Mouse (Mus musculus) heart, postnatal 4 days (tissue): Measurements from ENCODE around the gene March1. TPM values are rescaled to one million over a fixed set of nuclear protein-coding genes. Genes with fewer than 3 reads are reported as not detected.
A peak's percentile ranks its signal among the peaks of the same experiment; 100 is the strongest.

Experiments
- DNase-seq: peaks from one replicate; pipeline ENCODE4 v3.0.0; 2021
- total RNA-seq, 2 experiments: library from RNA; stranded (reverse); gene quantifications; 2 replicates each; pipeline ENCODE4 v1.2.3; 2021

The March1 gene
- under 1 TPM; 0.50 to 0.52 TPM for total RNA-seq

DNA sequence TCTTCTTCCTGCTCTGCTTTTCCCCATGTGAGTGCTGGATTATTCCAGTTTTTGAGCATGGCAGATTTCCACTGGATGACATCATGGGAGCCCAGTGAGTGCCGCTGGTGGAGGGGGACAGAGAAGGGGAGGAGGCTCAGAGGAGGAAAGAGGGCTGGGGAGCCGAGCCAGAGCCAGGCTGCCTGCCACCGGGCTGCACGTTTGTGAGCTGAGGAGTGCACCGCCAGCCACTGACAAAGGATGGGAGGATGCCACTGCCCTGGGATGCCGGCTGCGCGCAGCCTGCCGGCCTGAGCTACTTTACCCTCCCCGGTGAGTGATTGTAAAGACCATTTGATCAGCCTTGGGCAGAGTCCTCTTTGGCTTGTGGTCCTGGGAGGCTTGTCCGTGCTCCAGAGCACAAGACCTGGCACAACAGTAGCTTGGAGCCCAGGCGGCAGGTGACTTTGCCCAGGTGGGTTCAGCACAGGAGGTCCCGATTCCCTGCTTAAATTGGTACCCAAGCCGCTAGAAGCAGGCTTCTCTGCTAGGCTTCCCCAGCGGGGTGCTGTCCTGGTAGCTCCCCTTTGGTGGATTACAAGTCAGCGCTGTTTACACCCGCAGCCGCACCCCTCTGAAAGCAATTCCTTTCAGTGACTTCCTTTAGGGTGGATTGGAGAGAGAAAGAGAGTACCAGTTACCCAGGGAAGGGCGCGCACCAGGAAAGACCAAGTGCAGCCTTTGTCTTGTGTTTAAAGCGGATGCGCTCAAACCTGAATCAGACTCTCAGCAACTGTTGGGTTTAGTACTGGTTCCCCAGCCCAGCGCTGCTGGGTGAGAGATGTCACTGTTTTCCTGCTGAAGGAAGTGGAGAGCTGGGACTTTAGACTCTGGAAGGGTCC lies at the start of gene March1:
Gene March1 (plus strand): TSS at position 30 of the 881 bp plus-strand sequence.
- DNase-seq, result peak; percentile 13

DNA sequence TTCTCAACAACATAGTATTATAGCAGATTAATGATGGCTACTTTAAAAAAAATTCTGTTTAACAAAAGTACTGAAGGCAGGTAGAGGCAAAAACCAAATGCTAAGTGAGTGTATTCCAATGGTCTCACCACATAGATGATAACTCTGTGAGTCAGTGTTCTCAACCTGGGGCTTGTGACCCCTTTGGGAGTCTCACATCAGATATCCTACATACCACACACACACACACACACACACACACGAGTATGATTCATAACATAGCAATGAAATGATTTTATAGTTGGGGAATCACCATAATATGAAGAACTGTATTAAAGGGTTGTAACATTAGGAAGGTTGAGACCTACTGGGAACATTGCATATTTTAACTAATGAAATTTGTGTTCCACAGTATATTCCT lies 30.8 kb upstream of the March1 start:
- DNase-seq, result no peak

DNA sequence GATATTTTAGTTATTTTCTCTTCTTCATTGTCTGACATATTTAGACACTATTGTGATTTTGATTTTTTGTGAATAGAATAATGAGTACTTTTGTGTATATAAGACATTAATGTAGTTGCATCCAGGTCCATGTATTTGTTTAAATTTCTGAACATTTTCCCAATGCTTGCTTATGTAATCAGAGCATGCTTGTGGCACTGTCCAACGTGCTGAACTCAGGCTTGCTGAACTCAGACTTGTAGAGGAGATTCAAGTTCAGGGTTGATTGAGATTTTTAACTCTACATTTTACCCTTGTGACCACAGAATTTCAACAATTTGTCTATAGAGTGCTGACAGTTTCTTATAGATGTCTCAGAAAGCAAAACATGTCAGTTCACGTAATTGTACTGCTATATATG lies 14.5 kb upstream of the March1 start:
- peak; percentile 12 for DNase-seq

DNA sequence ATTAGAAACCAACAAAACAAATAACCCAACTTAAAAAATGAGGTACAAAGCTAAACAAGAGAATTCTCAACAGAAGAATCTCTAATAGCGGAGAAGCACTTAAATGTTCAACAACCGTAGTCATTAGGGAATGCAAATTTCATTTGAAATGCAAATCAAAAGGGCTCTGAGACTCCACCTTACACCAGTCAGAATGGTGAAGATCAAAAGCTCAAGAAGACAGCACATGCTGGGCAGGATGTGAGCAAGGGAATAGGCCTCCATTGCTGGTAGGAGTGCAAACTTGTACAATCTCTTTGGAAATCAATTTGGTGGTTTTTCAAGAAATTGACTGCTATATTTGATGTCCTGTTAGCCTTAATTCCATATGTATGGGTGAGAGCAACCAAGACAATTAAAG lies 8.2 kb upstream of the March1 start:
- no peak for DNase-seq

DNA sequence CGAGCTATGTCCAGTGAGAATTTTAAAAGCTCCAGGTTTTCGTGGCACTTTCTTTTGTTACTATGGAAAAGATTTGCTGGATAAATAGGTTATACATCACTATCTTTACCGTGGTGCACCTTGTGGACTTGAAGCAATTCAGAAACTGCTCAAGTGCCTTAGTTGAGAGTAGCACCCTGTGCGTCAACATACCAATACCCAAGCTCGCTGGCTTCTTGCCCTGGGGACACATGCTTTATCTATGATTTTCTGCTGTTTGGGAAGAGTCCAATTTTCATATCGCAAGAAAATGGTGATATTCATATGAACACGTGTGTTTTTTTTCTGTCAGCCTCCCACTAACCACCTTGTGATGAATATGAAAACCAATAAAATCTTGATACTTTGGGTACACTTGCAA lies 1.3 kb downstream of the March1 start:
- DNase-seq, result no peak

DNA sequence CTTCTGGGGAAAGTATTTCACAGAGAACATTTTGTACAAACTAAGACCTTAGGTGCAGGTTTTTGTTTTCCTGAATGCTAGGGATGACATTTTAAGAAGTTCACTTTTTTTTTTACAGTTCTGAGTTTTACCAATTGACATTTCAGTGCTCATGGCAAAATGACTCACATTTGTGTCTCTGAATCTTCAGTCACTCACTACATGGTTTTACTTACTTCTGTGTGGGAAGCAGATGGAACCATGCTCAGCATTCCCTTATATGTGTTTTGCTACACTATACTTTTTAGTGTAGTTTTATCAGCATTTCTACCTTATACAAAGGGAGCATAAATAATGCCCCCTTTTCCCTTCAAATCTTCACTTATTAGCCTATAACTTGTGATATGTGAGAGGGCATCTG lies 27.2 kb downstream of the March1 start:
- no peak for DNase-seq

DNA sequence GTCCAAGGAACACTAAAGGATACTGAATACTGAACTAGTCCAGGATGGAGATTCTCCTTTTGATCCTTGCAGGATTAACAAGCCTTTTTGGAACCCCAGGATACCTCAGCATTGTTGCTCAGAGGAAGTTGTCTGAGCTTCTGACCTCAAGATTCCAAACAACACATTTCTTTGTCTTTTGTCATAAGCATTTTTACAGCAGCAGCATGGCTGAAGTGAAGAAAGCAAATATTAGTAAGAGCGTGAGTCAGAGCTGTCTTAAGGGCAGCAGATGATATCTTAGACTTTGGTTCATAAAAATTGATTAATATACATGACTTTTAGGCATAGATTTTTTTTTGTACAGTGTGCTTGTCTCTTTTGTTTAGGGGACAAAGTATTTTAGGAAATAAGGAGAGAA lies 27.8 kb downstream of the March1 start:
- DNase-seq, result no peak

DNA sequence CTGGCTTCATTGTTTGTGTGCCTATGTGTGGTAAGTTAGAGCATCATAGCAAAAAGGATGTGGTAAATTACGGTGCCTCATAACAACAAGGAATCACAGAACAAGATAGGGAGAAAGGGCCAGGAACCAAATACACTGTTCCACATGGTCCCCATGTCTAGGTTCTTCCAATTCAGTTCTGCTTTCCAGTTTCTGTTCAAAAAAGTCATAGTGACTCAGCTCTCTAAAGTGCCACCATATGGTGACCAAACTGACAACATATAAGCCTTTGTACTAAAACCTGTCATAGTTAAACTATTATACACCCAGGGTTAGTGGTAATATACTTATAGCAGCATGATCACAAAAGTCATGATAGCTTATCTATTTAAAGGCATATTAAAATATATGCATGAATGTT lies 28.2 kb downstream of the March1 start:
- no peak for DNase-seq

DNA sequence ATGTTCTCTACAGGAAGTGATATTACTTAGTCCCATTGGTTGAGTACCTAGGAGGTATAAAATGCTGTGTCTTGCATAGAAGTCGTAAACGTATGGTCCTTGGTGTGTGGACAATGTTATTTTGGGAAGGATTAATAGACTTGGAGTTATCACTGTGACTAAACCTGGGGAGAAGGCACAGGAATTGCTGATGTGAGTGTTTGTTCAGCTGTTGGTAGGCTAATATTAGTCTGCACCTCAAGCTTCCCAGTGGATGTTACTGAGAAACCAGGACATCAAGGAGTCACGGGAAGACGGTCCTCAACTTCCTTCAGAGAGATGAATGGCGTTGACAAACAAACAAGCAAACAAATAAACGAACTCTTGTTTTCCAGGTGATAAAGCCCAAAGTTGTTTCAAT lies 38.2 kb downstream of the March1 start:
- no peak for DNase-seq

DNA sequence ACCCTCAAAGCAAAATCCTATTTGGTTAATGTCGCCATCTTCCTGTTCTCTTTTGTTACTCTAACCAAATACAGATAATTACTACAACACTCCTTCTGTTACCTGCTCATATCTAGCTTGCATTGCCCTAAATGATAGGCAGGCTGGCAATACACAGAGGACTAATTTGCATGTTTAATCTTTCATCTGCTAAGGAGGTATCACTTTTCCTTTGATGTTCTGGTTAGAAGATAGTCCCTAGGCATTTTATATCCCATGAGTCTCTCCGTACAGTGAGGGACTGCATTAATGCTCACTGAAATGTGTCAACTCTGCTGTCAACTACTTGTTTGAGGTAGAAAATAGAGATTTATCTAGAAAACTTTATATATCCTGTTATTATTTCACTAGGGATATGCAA lies 44.2 kb downstream of the March1 start:
- DNase-seq, result no peak

DNA sequence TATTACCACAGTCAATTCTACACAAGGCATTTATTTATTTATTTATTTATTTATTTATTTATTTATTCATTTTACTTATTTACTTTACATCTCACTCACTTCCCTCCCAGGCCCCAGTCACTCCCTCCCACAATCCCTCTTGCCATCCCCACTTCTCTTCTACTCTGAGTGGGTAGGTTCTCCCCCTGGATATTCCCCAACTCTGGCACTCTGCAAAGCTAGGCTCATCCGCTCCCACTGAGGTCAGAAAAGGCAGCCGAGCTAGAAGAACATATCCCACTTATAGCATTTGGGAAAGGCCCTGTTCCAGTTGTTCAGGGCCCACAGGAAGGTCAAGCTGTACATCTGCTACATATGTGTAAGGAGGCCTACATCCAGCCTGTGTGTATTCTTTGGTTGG lies 48.1 kb downstream of the March1 start:
- DNase-seq, result no peak

DNA sequence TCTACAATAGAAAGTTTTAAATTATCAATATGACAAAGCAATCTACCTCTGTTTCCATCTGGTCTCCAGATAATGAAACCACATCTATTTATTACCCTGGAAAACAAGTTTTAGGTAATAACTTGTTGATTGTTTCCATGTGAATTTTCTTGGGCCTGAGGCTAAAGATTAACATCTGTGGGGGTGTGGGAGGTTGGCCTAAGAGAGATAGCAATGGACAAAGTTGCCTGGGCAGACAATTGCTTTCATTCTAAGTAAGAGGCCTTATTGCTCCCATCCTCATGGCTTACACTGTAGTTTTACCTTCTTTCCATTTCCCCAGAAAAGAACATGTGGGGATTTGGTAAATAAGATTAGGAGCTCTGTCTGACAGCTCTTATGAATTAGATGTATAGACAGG lies 125.4 kb downstream of the March1 start:
- no peak for DNase-seq

DNA sequence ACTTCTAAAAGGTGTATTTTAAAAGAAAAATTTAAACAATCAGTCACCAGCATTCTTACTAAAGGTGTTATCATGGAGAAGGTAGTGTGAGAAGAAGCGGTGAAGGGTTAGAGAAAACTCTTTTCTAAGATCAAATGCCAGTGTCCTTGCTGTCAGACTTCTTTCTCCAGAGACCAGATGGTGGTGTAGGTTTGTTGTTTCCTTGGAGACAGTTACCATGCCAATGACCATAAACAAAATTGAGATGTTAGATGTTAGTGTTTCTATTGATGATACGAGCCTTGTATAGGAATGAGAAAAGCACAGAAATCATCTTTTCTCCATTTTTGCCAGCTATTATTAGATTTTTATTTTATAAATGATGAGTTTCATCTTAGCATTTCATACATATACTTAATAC lies 158.1 kb downstream of the March1 start:
- no peak for DNase-seq

DNA sequence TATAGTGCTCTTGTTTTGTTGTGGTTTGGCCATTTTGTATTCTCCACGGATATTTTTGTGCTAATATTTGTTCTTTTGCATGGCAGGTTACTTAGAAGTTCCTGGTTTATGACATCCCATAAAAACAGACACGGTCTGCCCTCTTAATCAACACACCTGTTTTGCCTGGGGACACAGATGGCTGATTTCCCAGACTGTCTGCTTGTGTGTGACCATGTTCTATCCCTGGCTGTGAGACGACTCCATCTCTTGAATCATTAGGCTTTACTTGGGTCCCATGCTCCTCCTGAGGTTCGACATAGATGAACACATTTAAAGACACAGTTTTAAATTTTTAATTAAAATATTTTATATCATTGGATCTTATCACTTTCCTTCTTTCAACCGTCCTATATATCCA lies 163.5 kb downstream of the March1 start:
- no peak for DNase-seq

DNA sequence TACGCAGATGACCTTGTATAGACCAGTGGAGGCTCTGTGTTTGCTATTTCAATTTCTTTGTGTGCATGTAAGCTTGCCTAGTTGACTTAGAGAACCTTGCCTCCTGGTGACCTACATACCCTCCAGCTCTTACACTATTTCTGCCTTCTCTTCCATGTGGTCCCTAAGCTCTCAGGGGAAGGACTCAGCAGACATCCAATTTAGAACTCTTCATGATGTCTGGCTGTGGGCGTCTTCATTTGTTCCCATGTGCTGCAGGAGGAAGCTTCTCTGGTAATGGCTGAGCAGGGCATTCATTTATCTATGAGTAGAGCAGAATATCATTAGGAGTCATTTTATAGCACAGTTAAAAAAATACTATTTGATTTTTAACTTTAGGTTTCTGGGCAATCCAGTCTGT lies 195.3 kb downstream of the March1 start:
- DNase-seq, result no peak

DNA sequence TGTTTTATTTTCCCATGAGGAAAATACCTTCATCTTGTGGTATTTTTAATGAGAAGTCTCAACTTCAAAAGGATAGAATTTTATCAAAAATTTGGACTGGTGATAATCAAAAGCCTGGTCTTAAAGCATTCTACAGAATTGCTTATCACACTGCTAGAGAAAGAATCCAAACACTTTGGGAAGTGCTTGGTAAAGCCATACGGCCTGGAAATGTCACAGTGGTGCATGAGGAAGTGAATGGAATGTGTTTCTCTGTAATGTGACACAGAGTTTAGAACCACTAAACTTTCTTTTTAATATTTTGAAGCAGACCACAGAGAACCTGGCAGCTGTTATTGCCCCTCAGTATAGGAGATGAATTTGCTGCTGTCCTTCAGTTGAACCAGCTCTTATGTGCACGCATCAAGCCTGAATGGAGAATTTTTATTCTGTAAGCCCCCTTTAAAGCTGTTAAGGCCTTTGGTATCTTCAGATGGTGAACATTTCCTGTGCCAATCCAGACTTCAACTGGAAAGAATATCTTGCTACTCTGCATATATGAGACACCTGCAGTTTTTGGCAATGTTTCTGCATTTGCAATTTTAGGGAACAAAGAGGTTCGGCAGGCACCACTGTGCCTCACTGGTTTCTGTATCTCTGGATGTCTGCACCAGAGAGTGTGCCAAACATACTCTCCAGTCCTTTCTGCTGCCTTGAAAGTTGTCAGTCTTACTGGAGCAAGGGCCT lies 304.8 kb downstream of the March1 start:
- no peak for DNase-seq

DNA sequence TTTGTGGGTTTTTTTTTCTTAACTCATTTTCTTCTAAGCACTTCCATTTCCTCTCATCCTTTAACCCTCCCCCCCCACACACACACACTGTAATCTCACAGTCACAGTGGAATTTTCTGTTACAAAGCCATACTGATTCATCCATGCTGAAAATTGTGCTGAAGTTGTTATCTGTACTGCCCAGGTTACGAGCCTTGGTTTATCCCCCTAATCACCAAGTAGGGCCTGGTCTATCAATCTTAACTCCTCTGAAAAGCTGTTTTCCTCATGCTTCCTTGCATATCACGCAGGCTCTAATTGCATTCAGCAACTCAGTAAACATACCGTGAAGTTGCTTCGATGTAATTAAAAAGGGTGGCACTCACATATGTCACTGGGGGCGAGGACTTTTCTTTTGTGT lies 339.2 kb downstream of the March1 start:
- DNase-seq, result no peak

DNA sequence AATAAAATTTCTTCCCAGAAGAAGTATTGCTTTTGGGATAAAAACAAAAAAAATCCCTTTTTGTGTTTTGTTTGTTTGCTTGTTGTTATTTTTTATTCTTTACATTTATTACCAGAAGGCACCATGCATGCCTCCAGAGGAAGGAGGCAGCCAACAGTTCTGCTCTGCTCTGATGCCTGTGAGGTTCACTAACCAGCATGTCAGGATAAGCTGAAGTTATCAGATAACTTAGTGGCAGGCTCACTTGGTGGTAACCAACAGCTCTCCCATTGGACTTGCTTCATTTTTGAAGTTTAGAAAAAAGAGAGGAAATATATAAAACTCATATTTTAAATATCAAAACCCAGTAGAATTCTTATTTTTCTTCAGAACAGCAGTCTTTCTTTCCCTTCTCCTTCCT lies 339.8 kb downstream of the March1 start:
- no peak for DNase-seq

DNA sequence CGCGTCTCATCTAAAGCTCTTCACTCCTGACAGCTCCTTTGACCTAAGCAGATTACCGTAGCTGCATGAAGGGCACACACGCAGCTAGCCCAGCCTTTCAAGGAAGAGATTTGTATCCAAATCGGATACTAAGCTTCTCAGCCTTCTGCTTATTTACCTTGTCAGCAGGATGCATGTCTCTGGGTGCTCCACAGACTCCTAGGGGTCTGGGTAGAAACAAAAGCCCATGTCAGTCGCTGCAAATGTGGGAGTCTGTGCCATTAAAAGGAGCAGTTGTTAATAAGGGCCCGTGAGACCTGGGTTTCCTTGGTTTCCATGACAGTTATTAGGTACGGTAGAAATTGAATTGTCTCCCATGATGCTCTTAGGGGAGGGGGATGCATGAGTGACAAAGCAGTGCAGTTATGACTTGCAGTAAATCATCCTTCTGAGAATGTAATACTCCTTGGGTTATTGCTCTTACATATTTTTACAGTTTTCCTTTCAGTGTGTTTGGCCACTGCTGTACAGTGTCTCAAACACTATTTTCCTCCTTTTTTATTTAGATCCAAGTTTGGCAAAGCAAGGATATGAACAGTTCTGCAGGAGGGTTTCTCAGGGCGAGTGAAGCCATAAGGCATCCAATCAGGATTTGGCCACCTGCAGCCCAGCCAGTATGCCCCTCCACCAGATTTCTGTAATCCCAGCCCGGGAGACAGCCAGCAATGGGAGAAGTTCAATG lies 349.0 kb downstream of the March1 start:
- no peak for DNase-seq

DNA sequence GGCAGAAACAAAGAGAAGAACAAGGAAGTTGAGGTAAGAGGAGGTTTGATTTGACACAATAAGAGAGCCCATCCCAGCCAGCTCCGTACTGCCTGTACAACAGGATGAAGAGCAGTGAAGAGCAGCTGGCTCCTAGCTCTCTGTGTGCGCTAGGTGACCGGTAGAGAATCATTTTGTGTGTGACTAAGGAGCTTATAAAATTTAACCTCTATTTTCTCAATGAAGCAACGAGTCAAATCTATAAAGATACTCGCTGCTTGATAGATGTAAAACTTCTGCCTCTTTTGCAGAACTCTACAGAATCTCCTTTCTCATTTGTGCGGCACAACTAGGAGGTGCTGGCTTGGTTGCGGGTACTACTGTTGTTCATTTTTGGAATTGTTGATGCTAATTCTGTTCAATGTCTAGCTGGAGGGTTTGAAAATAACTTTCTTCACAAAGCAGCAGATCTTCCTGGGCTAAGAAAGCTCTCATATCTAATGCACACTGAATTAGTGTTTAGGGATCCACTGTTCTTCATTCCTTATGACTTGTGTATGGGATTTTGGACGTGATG lies 349.6 kb downstream of the March1 start:
- no peak for DNase-seq

DNA sequence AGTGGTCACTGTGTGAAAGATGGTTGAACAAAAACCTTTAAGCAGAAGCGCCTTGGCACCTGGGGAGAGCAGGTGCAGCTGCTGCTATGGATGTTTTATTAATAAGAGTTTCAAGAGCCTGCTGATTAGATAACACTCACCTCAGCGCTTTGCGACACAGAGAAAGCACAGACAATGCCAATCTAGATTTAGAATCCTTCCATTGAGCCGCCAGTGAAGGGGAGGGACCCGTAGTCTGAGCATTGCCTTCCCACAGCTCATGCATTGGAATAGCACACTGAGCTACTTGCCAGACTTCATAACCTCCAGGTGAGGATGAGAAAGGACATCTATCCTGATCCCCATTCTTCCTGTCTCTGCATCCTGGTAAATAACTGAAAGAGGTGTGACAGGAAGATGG lies 359.2 kb downstream of the March1 start:
- DNase-seq, result no peak

DNA sequence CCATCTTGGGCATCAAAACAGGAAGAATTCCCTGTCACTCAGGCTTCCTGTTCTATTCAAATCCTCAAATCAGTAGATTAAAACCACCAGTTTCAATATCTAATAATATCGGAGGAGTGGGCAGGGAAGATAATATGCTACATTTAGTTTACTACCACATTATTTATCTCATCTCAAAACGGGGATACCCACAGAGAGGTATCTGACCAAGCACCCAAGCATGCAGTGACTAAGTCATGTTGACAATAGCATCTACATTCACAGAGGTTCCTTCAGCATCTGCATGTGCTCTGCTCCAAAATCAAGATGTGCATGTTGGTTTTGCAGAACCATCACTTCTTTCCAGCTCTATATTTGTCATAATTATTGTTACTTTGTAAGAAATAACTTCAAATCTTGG lies 364.3 kb downstream of the March1 start:
- no peak for DNase-seq

DNA sequence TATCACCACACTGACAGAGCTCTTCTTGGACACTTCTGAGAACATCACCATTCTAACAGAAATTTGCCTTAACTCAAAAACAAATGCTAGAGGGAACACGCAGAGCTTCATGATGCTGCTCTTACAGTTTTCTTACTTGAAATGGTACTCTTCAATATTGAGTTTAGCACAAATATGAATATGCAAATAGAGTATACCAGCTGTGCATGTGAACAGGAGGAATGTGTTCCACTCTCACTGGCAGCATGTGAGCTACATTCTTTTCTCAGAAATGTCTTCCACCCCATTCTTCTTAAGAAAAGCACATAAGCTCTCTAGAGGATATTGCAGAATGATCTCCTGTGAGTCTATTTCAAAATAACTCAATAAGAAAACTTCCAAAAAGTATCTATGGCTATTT lies 370.0 kb downstream of the March1 start:
- DNase-seq, result no peak
